Mouse (Mus musculus): ENCODE data around the gene Apoo.
"Not testable (repeated sequence)": the region's sequence is repeated elsewhere in the genome, so short reads cannot be mapped to it uniquely, and the experiment has no call there.

DNA sequence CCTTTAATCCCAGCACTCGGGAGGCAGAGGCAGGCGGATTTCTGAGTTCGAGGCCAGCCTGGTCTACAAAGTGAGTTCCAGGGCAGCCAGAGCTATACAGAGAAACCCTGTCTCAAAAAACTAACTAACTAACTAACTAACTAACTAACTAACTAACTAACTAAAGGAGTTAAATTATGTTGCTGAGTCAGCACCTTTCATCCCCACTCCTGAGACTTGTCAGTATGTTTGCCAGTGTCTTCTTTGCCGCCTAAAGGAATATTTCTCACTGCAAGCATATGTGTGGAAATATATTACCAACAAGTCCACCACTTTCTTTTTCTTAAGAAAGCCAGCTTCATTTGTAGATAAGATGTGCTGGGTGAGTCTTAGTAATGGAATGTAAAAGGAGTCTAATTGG is 23.3 kb upstream of the Apoo start:
- not testable (repeated sequence) for TF ChIP-seq POLR2A (IDR thresholded peaks at IDR 0.05; ENCODE audit: insufficient read depth, low read depth, low read length); CTCF (IDR thresholded peaks at IDR 0.05)
